Mouse (Mus musculus): ENCODE data around the gene Utp18.
A peak's percentile ranks its signal among the peaks of the same experiment; 100 is the strongest.
"Not testable (repeated sequence)": the region's sequence is repeated elsewhere in the genome, so short reads cannot be mapped to it uniquely, and the experiment has no call there.

Utp18 gene

DNA sequence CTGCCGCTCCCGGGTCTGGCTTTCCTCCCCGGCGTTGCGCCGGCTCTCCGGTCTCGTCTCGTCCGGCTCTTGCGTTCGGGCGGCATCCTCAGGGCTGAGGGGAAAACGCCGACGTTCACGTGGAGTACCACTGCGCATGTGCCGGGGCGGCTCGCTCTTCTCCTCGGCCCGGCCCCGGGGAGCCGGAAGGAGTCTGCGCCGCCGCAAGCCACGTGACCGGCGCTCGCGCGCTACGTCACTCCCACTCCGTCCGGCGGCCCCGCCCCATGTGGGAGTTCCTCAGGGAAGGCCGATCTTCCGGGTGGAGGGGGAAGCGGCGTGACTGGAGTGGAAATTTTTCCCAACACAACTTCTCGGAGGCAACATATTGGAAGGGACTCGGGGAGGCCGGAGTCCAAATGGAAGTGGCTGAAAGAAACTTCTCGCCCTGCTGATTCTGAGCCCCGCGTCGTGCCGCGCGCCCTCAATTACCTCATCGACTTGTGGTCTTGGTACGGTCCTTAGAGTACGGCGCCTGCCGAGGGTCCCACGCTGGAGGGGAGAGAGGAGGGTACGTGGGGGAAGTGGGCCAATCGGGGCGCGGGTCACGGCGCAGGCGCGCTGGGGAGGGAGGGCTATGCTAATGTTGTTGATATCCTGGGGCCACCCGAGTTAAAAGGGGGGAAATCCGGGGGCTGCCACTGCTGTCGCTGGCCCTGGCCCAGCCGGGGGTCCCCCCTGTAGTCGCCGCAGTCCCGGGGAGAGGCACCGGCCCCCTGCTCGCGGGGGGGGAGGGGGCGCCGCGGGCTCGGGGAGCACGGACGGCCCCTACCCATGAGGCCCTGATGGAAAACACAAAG is at the start of gene Utp18, which contains the start of gene Mbtd1:
Gene Utp18 (minus strand): TSS at position 195 of the 839 bp plus-strand sequence.
Gene Mbtd1 (plus strand): TSS at position 281 of the 839 bp plus-strand sequence.
- peak; percentile 100 for DNase-seq

- no peak for DNase-seq
Observed at GRCm38 (mm10) chr11:93929106-93929505, 43.5 kb upstream of the Utp18 start.

DNA sequence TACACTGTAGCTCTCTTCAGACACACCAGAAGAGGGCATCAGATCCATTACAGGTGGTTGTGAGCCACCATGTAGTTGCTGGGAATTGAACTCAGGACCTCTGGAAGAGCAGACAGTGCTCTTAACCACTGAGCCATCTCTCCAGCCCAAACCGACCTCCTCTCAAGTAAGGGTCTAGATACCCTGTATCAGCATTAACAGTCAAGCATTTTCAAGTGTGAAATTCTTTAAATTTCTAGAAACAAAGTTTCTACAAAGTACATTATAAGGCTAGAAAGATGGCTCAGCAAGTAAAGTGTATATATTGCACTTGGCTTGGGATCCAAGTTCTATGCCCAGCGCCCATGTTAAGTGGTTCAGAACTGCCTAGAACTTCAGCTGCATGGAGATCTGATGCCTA is 29.5 kb upstream of the Utp18 start:
- DNase-seq = not testable (repeated sequence)

- no peak for DNase-seq
Observed at GRCm38 (mm10) chr11:93911603-93912002, 26.0 kb upstream of the Utp18 start.

DNA sequence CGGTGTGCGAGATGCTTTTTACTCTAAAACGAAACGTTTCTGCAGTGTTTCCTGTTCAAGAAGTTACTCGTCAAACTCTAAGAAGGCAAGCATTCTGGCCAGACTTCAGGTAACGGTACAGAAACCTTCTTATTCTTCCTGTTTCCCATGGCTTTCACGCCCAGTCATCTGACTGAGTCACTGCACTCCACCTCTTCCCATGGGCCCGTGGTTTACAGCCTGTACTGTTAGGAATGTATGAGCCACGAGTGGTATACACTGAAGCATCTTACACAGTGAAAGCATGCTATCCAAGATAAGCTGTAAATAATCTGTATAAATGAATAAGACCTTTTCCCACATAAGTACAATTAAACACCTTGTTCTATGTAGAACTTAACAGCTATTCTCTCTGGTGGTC is 23.3 kb upstream of the Utp18 start:
- DNase-seq = no peak

- DNase-seq = no peak
Observed at GRCm38 (mm10) chr11:93907839-93908238, 22.3 kb upstream of the Utp18 start.

DNA sequence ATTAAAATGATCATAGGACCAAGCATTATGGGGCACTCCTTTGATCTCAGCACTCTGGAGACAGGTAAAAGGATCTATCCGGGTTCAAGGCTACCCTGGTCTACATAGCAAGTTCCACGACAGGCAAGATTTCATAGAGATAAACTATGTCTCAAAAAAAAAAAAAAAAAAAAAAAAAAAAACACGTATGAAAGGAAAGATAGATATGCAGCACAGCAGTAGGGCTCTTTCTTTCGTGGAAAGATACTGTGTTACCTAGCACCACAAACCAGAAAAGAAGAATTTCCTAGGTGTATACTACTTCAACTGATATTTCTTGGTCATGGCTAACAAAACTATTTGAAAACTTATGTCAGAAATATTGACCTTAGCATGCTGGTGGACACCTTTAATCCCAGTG is 21.3 kb upstream of the Utp18 start:
- DNase-seq = no peak

DNA sequence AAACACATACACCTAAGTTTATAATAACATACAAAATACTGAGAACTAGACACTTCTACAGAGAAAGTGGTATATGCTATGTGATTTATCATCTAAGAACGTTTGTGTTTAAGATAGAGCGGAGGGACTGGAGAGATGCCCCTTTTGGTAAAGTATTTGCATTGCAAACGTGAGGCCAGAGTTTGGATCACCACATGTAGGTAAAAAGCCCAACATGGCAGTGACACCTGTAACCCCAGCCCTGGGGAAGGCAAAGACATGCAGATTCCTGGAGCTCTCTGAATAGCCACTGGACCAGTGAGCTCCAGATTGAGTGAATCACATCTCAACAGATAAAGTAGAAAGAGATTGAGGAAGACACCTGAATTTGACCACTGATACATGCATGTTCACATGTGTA is 12.2 kb upstream of the Utp18 start:
- no peak for DNase-seq

DNA sequence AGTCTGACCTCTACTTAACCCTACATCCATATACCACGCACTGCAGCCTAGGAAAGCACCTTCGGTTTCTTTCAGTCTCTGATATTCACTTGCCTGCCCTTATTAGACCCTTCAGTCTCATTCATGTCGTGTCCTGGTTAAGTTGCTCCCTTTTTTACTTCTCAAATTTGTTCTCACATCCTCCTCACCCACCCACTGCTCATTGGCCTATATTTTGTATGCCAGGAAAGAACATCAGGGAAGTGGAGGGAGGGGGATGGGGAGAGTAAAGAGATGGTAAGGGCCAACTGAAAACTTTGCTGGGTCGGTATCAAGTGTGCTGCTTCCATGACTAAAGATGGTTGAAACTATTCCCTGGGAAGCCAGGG is 1.5 kb upstream of the Utp18 start:
- peak; percentile 21 for DNase-seq

DNA sequence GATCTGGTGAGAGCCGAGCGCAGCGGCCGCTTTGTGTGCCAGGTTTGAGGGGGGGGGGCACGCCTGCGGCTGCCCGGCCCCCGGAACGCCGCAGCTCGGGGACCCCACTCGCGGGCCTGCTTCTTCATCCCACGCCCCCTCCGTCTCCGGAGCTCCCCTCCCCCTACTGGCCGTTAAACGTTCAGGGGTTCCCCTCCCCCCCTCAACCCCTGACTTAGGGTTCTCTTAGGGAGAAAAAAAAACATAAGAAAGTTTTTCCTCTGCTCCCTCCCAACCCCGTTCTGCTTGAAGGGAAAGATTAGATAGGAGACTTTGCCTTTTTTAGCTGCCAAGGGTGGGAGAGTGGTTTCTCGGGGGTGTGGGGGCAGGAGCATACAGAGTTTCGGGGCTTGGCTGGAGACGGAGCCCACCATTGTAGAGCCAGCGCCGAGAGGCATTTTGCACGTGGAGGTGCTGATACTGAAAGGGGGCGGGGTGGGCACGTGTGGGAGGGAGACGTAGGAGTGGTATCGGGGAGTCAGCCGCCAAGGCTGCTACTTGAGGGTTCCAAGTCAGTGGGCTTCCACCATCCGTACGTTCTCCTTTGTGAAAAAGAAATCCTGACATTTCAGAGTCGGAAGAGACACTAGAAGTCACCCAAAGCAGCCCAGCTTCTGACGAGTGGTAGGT is 979 bp upstream of the Utp18 start:
- DNase-seq = peak; percentile 76

DNA sequence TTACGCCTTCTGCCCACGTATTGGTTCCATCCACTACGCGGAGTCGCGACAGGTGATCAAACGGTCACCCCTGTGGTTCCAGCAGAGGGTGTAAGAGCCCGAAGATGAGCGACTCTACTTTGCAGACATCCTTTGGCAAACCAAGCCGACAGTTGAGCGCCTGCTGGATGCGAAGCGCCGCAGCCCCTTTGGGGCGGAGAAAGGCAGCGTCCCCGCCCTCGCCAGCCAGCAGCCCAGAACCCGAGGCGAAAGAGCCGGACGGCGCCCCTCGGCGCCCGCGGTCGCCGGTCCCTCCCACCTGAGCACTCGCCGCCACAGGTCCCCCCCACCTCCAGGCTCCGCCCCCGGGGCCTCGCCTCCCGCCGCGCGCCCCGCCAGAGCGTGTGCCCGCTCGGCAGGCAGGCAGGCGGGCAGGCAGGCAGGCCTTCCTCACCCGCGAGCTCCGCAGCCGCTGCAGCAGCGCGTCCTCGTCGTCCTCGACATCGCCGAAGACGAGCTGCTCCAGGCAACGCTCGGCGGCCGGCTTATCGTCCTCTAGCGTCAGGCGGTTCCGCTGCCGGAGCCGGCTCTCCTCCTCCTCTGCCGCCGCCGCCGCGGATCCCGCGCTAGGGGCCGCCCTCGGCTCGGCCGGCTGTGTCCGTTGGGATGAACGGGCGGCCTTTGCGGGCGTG is 530 bp downstream of the Utp18 start:
- peak; percentile 84 for DNase-seq

DNA sequence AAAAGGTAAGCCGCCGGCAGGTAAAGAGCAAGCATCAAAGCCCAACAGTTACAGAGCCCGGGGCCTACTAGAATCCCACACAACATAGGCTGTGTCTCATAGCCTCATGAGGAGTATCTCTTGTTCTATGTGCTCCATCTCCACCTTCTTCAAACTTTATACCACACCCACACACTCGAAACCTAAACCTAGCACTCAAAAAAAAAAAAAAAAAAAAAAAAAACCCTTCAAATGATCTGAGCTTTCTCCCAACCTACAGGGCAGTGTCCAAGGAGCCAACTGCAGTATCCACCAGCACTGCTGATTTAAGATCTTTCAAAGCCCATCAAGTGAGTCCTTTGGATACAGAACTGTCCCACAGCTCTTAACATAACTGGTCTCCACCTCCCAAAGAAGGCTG is 1.5 kb downstream of the Utp18 start:
- DNase-seq = no peak

- DNase-seq = no peak
Observed at GRCm38 (mm10) chr11:93862638-93863037, 22.9 kb downstream of the Utp18 start.

DNA sequence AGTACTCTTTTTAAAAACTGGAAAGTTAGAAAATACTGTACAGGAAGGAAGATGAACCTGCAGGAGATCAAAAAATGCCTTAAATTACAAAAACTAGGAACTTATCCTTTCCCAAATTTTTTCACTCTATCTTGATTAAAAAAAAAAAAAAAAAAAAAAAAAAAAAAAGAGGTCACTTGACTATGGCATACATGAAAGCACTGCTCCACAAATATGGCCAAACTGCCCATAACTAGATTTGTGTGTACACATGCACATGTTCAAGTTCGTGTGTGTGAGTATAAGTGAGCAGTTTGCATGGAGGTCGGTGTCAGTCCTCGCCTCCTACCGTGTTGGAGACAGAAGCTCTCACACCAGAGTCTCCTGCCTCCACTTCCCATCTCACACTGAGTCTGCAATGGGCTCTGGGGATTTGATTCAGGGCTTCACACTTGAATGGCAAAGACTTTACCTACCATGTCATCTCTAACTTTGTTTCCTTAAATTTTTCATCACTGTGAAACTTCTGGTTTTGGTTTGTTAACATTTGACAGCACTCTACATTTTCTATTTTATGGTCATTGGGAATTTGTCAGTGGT is 23.4 kb downstream of the Utp18 start:
- no peak for DNase-seq

DNA sequence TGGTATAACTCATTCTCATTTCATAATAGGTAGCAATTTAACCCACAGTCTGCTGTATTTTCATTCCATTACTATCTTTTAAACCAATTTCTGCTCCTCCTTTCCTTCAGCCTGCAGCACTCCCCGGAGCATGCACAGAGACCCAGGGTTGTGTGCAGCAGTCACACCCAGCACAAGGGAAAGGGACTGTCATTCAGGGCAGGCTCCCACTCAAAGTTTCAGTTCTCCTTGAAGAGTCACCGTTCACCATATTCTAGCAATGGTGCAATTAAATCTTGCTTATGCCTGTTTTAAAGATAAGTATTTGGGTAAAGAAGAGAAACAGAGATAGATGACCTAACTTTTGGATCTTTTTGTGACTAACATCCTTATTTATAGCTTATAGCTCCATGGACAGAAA is 24.4 kb downstream of the Utp18 start:
- no peak for DNase-seq

GRCm38 (mm10) chr11:93860540-93861172 is 24.9 kb downstream of the Utp18 start:
- no peak for DNase-seq

- peak; percentile 66 for DNase-seq
Observed at GRCm38 (mm10) chr11:93856284-93856955, 29.1 kb downstream of the Utp18 start.

- DNase-seq = no peak
Observed at GRCm38 (mm10) chr11:93852546-93852945, 33.0 kb downstream of the Utp18 start.

DNA sequence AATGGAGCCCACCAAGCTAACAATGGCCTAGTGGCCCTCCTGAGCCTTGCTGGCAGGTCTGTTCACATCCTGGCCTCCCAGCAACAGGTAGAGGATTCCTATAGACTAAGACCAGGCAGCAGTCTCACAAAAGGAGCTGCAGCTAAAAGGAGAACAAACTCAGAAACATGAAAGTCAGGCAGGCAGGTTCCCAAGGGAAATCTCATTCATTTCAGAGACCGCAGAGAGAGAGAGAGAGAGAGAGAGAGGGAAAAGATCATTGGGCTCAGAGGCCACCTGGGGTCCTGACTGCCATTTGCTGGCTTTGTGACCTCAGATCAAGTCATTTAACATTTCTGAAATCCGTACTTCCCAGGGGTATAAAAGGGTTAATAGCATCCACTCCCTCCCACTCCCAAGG is 38.2 kb downstream of the Utp18 start:
- no peak for DNase-seq

DNA sequence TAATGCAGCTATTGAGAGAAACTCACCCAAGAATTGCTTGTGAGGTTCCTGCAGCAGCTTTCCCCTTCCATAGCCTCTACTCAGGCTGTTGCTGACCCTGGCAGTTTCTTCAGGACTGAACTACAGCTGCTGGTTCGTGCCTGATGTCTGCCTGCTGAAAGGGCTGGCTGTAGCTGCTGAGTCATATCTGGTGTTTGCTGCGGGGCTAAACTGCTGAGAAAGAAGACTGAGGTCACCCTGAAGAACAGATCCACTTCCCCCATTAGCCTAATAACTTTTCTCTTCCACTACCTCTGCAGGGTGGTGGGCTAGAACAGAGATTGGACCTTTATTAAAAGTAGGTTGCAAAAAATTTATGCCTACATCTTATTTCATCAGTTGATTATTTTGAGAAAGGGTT is 49.8 kb downstream of the Utp18 start:
- DNase-seq = no peak

GRCm38 (mm10) chr11:93829971-93830370 is 55.6 kb downstream of the Utp18 start:
- DNase-seq = no peak

GRCm38 (mm10) chr11:93829327-93829679 is 56.3 kb downstream of the Utp18 start:
- no peak for DNase-seq
